Mouse (Mus musculus) midbrain, embryonic 13.5 days (tissue): ENCODE data around the gene Car5a. TPM values are rescaled to one million over a fixed set of nuclear protein-coding genes. Genes with fewer than 3 reads are reported as not detected.

ENCODE experiments used
- ATAC-seq: fragments of 200-750 bp; cut with Nextera tagmentation; 2 replicates; pipeline ENCODE4 v1.8.0; 2017; ENCODE audit warnings: mild to moderate bottlenecking, moderate TSS enrichment, moderate library complexity
- H3K27ac ChIP-seq: fragments of 300-500 bp; sonication (generic); 2 replicates; pipeline ENCODE4 v1.5.1; 2015; ENCODE audit warnings: inconsistent platforms, mild to moderate bottlenecking, moderate library complexity
- H3K27me3 ChIP-seq: fragments of 300-500 bp; sonication (generic); 2 replicates; pipeline ENCODE4 v1.6.1; 2015; ENCODE audit warnings: mild to moderate bottlenecking, inconsistent platforms
- H3K36me3 ChIP-seq: fragments of 300-500 bp; sonication (generic); 2 replicates; pipeline ENCODE4 v1.6.1; 2015; ENCODE audit warnings: mild to moderate bottlenecking, inconsistent platforms
- H3K4me1 ChIP-seq: fragments of 300-500 bp; sonication (generic); replicated peaks from 2 replicates; pipeline ENCODE4 v1.6.1; 2015; ENCODE audit warnings: inconsistent platforms
- H3K4me2 ChIP-seq: fragments of 300-500 bp; sonication (generic); replicated peaks from 2 replicates; pipeline ENCODE4 v1.6.1; 2015; ENCODE audit warnings: moderate library complexity, mild to moderate bottlenecking, inconsistent platforms
- H3K4me3 ChIP-seq: fragments of 300-500 bp; sonication (generic); replicated peaks from 2 replicates; pipeline ENCODE4 v1.5.1; 2015; ENCODE audit warnings: mild to moderate bottlenecking, inconsistent platforms
- H3K9ac ChIP-seq: fragments of 300-500 bp; sonication (generic); replicated peaks from 2 replicates; pipeline ENCODE4 v1.6.1; 2015; ENCODE audit warnings: mild to moderate bottlenecking, inconsistent platforms
- H3K9me3 ChIP-seq: fragments of 300-500 bp; sonication (generic); 2 replicates; pipeline ENCODE4 v1.6.1; 2016; ENCODE audit warnings: mild to moderate bottlenecking, inconsistent platforms
- WGBS: fragments of 180-500 bp; shearing (Covaris S2); methylation state at CpG from one replicate; pipeline ENCODE4 v1.1.7; 2015; 5-methylcytosine and 5-hydroxymethylcytosine counted together
- polyA plus RNA-seq: library from polyadenylated mRNA; unstranded; fragments of >200 nt; fragmentation: Nextera tagmentation; extraction: Ambion mirVana; gene quantifications from 2 replicates; pipeline ENCODE4 v1.2.1, GENCODE M21; 2015

Car5a gene
- 0.12 and 0.53 TPM in 2 replicates for polyA plus RNA-seq

GRCm38 (mm10) chr8:121944831-121945230 lies at the start of gene Car5a:
TSS of gene Car5a (minus strand) at chr8:121944904.
- no peak within 1 kb of the TSS for H3K27ac ChIP-seq
- H3K27me3 ChIP-seq = 0 out of 2 replicates have a peak, but pooled peaks cover 4% of the 10 kb centered on the region
- H3K9me3 ChIP-seq = no peaks in the 10 kb centered on the region
- H3K36me3 ChIP-seq = no peaks in the 10 kb centered on the region
- H3K9ac ChIP-seq = peak within 1 kb of the TSS; percentile 36; the same call in 1 of the 2 replicates
- no peak for ATAC-seq
- no peak within 1 kb of the TSS for H3K4me2 ChIP-seq
- H3K4me1 ChIP-seq = peaks cover 30% of the 10 kb centered on the region
- H3K4me3 ChIP-seq = no peak within 1 kb of the TSS

GRCm38 (mm10) chr8:121992911-121993310 lies 48.2 kb upstream of the Car5a start:
- Histone ChIP-seq H3K27me3 (no peaks in the 10 kb centered on the region), H3K4me2 (no peak overlapping the region), H3K9ac (no peak overlapping the region), H3K36me3 (peaks cover 77% of the 10 kb centered on the region), H3K4me1 (no peaks in the 10 kb centered on the region), H3K9me3 (no peaks in the 10 kb centered on the region), H3K27ac (no peak overlapping the region), H3K4me3 (no peak overlapping the region)
- no peak for ATAC-seq
- WGBS = 94% methylated on average over 4 of the region's 4 CpGs

- Histone ChIP-seq H3K36me3 (peaks cover 74% of the 10 kb centered on the region), H3K27me3 (no peaks in the 10 kb centered on the region), H3K9me3 (no peaks in the 10 kb centered on the region), H3K9ac (no peak overlapping the region), H3K4me3 (no peak overlapping the region), H3K27ac (no peak overlapping the region), H3K4me1 (no peaks in the 10 kb centered on the region), H3K4me2 (no peak overlapping the region)
- 96% methylated on average over 7 of the region's 7 CpGs for WGBS
- ATAC-seq = no peak
Measured at GRCm38 (mm10) chr8:121991611-121992010, 46.9 kb upstream of the Car5a start.

DNA sequence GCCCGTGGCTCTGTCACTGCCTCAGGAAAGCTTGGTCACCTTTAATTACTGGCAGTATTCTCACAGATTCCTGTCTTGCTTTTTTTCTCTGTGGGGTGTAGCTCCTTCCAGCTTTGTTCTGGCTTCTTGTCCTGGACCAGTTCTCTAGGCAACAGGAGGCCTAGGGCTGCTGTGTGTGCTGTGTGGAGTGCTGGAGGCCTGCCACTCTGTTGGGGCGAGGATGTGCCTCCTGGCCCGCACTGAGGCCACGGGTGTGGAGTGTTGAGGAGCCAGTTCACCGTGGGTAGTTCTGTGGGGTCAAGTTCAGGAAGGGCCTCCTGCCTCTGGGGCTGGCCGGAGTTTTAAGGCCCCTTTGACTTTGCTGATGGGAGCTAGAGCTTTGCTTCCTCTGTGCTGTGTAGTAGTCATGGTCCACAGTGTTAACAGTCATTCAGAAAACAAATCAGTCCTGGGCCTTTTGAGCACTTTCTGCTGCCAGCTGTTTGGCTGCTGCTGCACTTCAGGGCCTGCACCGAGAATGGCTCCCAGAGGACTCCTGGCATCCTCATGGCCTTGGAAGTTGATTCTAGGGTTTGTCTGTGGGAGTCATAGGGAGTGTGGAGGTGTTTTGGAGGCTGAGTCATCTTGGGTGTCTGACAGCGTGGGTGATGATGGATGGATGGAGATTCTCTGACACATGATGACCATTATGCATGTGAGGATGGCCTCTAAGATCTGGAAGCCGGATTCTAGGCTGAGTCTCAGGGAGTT lies 46.0 kb upstream of the Car5a start:
- Histone ChIP-seq H3K4me1 (no peaks in the 10 kb centered on the region), H3K4me3 (no peak overlapping the region), H3K4me2 (no peak overlapping the region), H3K27me3 (no peaks in the 10 kb centered on the region), H3K27ac (no peak overlapping the region), H3K9me3 (no peaks in the 10 kb centered on the region), H3K36me3 (peaks cover 77% of the 10 kb centered on the region), H3K9ac (no peak overlapping the region)
- WGBS = 91% methylated on average over 9 of the region's 9 CpGs
- ATAC-seq = no peak

DNA sequence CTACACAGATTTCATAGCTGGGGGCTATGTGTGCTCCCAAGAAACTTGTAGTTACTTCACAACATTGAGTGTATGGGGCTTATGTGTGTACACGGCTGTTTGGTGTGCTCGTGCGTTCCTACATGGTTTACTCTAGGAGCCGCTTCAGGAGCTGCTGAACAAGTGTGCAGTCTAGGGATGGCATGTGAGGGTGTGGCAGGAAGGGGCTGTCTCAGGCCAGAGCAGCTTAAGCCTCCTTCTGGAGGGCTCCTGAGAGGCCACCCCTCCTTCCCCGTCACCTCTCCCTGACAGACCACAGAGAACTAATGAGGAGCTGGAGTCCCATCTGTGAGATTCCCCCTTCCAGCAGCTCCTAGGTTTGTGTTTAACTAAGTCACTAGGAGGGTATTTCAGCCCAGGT lies 43.2 kb upstream of the Car5a start:
- Histone ChIP-seq H3K9ac (no peak overlapping the region), H3K4me3 (no peak overlapping the region), H3K4me1 (no peaks in the 10 kb centered on the region), H3K27ac (no peak overlapping the region), H3K27me3 (no peaks in the 10 kb centered on the region), H3K36me3 (peaks cover 79% of the 10 kb centered on the region), H3K9me3 (no peaks in the 10 kb centered on the region), H3K4me2 (no peak overlapping the region)
- 94% methylated on average over 5 of the region's 5 CpGs for WGBS
- ATAC-seq = no peak

GRCm38 (mm10) chr8:121985673-121986072 lies 41.0 kb upstream of the Car5a start:
- no peak overlapping the region for H3K4me2 ChIP-seq
- WGBS = 99% methylated on average over 3 of the region's 3 CpGs
- H3K9me3 ChIP-seq = no peaks in the 10 kb centered on the region
- 0 out of 2 replicates have a peak, but pooled peaks cover 3% of the 10 kb centered on the region for H3K4me1 ChIP-seq
- no peak overlapping the region for H3K9ac ChIP-seq
- H3K4me3 ChIP-seq = no peak overlapping the region
- H3K27me3 ChIP-seq = no peaks in the 10 kb centered on the region
- H3K36me3 ChIP-seq = peaks cover 79% of the 10 kb centered on the region
- ATAC-seq = no peak
- H3K27ac ChIP-seq = no peak overlapping the region

- ATAC-seq = no peak
- Histone ChIP-seq H3K4me1 (0 out of 2 replicates have a peak, but pooled peaks cover 3% of the 10 kb centered on the region), H3K27me3 (no peaks in the 10 kb centered on the region), H3K9ac (no peak overlapping the region), H3K4me2 (no peak overlapping the region), H3K36me3 (peaks cover 81% of the 10 kb centered on the region), H3K4me3 (no peak overlapping the region), H3K9me3 (no peaks in the 10 kb centered on the region), H3K27ac (no peak overlapping the region)
- 85% methylated on average over 7 of the region's 7 CpGs for WGBS
Measured at GRCm38 (mm10) chr8:121981520-121981895, 36.8 kb upstream of the Car5a start.

DNA sequence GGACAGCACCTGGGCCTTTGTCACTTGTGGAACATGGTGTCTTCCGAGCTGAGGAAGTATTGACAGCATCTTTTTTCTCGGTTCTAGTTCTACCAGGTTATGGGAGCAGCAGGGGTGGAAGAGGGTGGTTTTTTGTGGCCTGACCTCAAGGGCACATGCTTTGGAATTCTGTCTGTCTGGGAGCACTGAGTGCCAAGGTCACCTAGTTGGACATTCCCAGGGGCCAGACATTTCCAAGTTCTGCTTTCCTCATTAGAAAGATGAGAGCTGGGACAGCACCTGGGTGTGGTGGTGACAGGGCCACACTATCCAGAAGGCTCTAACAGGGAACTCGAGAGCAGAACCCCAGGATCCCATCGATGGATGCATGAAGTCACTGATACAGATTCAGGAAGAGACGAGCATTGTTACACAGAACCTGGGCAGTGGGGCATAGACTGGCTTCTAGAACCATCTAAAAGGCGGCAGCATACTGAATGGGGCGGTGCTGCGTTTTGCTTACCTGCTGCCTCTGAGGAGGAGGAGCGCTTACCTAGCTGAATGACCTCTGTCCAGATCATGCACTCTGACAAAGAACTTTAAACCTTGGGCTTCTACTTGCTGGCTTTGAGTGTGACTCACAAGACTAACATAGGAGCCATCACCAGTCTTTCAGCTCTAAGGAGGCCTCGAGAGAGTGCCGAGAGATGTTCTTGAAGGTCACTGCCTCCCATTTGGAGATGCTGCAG lies 36.3 kb upstream of the Car5a start:
- no peak overlapping the region for H3K4me2 ChIP-seq
- no peaks in the 10 kb centered on the region for H3K27me3 ChIP-seq
- H3K4me1 ChIP-seq = 0 out of 2 replicates have a peak, but pooled peaks cover 3% of the 10 kb centered on the region
- no peak overlapping the region for H3K27ac ChIP-seq
- no peak overlapping the region for H3K9ac ChIP-seq
- H3K9me3 ChIP-seq = no peaks in the 10 kb centered on the region
- no peak overlapping the region for H3K4me3 ChIP-seq
- 95% methylated on average over 11 of the region's 11 CpGs for WGBS
- ATAC-seq = no peak
- H3K36me3 ChIP-seq = peaks cover 82% of the 10 kb centered on the region

DNA sequence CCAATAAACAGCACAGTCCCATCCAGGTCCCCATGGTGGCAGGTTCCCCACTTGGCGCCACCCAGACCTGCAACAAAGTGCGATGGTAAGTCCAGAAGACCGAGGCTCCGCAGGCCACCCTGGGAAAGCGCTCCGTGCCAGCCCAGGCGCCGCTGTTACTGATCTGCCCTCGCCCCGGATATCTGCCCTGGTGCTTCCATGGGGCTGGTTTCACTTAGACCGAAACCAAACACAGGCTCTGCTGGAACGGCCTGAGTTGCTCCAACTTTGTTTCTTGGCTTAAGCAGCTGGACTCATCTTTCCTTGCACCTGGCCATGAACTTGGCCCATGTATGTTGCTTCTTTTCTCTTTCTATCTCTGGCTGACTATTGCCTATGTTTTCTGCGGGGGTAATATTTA lies 34.0 kb upstream of the Car5a start:
- Histone ChIP-seq H3K4me3 (no peak overlapping the region), H3K4me1 (0 out of 2 replicates have a peak, but pooled peaks cover 3% of the 10 kb centered on the region), H3K27me3 (no peaks in the 10 kb centered on the region), H3K9ac (no peak overlapping the region), H3K4me2 (no peak overlapping the region), H3K36me3 (peaks cover 92% of the 10 kb centered on the region), H3K9me3 (no peaks in the 10 kb centered on the region), H3K27ac (no peak overlapping the region)
- no peak for ATAC-seq
- 96% methylated on average over 13 of the region's 13 CpGs for WGBS

DNA sequence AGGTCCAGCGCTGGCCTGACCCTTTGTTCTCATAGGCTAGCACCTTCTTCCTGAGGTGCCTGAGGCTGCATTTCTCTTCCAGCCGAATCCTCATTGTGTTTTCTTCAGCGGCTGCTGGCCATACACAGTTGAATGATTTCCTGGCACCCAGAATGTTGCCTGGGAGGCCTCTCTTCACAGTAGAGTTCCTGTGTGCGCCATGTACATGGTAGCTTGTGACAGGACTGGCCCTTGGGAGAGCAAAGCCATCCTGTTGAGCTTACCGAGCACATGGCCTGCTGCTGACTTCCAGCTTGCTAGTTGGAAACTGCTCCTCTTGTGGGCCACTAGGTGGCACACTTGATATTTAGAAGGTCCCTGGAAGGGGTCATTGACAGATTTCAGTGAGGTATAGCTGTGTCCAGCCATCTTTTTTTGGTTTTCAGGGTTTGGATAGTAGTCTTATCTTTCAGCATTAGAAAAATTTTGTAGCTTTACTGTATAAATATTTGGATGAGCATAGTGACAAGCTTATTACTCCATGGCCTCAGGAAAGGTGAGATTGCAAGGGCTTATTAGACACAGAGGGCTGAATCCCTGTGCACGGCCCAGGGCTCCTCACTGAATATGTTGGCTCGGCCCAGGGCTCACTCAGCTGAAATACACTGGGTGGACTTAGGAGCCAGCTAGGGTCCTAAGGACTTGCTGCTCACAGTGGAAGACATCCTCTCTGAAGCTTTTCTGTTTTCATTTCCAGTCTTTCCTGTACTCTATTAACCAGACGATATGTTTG lies 33.3 kb upstream of the Car5a start:
- Histone ChIP-seq H3K27ac (no peak overlapping the region), H3K4me3 (no peak overlapping the region), H3K9ac (no peak overlapping the region), H3K27me3 (no peaks in the 10 kb centered on the region), H3K4me2 (no peak overlapping the region), H3K36me3 (peaks cover 86% of the 10 kb centered on the region), H3K4me1 (0 out of 2 replicates have a peak, but pooled peaks cover 3% of the 10 kb centered on the region), H3K9me3 (no peaks in the 10 kb centered on the region)
- peak; percentile 55; the same call in 1 of the 2 replicates for ATAC-seq
- WGBS = 69% methylated on average over 8 of the region's 8 CpGs

- peaks cover 49% of the 10 kb centered on the region for H3K36me3 ChIP-seq
- H3K4me3 ChIP-seq = no peak overlapping the region
- 95% methylated on average over 28 of the region's 28 CpGs for WGBS
- no peak overlapping the region for H3K27ac ChIP-seq
- H3K9ac ChIP-seq = no peak overlapping the region
- H3K4me2 ChIP-seq = no peak overlapping the region
- no peaks in the 10 kb centered on the region for H3K9me3 ChIP-seq
- H3K4me1 ChIP-seq = peaks cover 16% of the 10 kb centered on the region
- no peak for ATAC-seq
- no peaks in the 10 kb centered on the region for H3K27me3 ChIP-seq
Measured at GRCm38 (mm10) chr8:121973906-121974305, 29.2 kb upstream of the Car5a start.
